Mouse (Mus musculus) intestine, embryonic 14.5 days (tissue): Measurements from ENCODE around the gene Rsad2. TPM values are rescaled to one million over a fixed set of nuclear protein-coding genes. Genes with fewer than 3 reads are reported as not detected.

Source experiments
- ATAC-seq: fragments of 200-750 bp; cut with Nextera tagmentation; replicated peaks from 2 replicates; pipeline ENCODE4 v1.8.0; 2017; ENCODE audit warnings: low read depth, moderate number of reproducible peaks, moderate TSS enrichment, moderate library complexity; ENCODE audit not compliant: low FRiP score, low TSS enrichment
- DNase-seq: peaks from one replicate; pipeline ENCODE4 v3.0.0-alpha.2; 2018; ENCODE audit warnings: low spot score
- H3K27ac ChIP-seq: fragments of 300-500 bp; sonication (generic); 2 replicates; pipeline ENCODE4 v1.5.1; 2014; ENCODE audit warnings: low read depth, mild to moderate bottlenecking, control low read depth
- H3K27me3 ChIP-seq: fragments of 300-500 bp; sonication (generic); replicated peaks from 2 replicates; pipeline ENCODE4 v1.6.1; 2014; ENCODE audit warnings: low read length, control low read depth; ENCODE audit not compliant: control insufficient read depth, insufficient read depth
- H3K36me3 ChIP-seq: fragments of 300-500 bp; sonication (generic); 2 replicates; pipeline ENCODE4 v1.6.1; 2014; ENCODE audit warnings: low read length, control low read depth; ENCODE audit not compliant: control insufficient read depth, insufficient read depth
- H3K4me1 ChIP-seq: fragments of 300-500 bp; sonication (generic); replicated peaks from 2 replicates; pipeline ENCODE4 v1.6.1; 2014; ENCODE audit warnings: low read length, control low read depth, mixed read lengths; ENCODE audit not compliant: control insufficient read depth, insufficient read depth
- H3K4me2 ChIP-seq: fragments of 300-500 bp; sonication (generic); 2 replicates; pipeline ENCODE4 v1.6.1; 2014; ENCODE audit warnings: low read length
- H3K4me3 ChIP-seq: fragments of 300-500 bp; sonication (generic); 2 replicates; pipeline ENCODE4 v1.5.1; 2014; ENCODE audit warnings: low read depth, low read length, control low read depth, mixed read lengths
- H3K9ac ChIP-seq: fragments of 300-500 bp; sonication (generic); 2 replicates; pipeline ENCODE4 v1.6.1; 2014; ENCODE audit warnings: mild to moderate bottlenecking, low read length
- H3K9me3 ChIP-seq: fragments of 300-500 bp; sonication (generic); 2 replicates; pipeline ENCODE4 v1.6.1; 2016; ENCODE audit warnings: low read length, control low read depth; ENCODE audit not compliant: control insufficient read depth
- WGBS: fragments of 180-500 bp; shearing (Covaris S2); extraction: QIAGEN DNeasy Blood & Tissue Kit; methylation state at CpG from one replicate; pipeline ENCODE4 v1.1.7; 2014; 5-methylcytosine and 5-hydroxymethylcytosine counted together
- polyA plus RNA-seq: library from polyadenylated mRNA; unstranded; fragments of >200 nt; fragmentation: Nextera tagmentation; extraction: Ambion mirVana; gene quantifications from 2 replicates; pipeline ENCODE4 v1.2.1, GENCODE M21; 2014

Gene Rsad2
- polyA plus RNA-seq, 1 experiment from 2014 or later, result 1.8 TPM

GRCm38 (mm10) chr12:26477198-26477597 is 20.9 kb upstream of the Rsad2 start:
- H3K27ac ChIP-seq, result no peak overlapping the region
- no peak overlapping the region for H3K4me3 ChIP-seq
- H3K9me3 ChIP-seq, result no peaks in the 10 kb centered on the region
- no peak overlapping the region for H3K9ac ChIP-seq
- 90% methylated on average over 5 of the region's 5 CpGs for WGBS
- DNase-seq (no peak), ATAC-seq (no peak)
- H3K4me2 ChIP-seq, result no peak overlapping the region
- H3K36me3 ChIP-seq, result no peaks in the 10 kb centered on the region
- no peaks in the 10 kb centered on the region for H3K27me3 ChIP-seq
- H3K4me1 ChIP-seq, result no peaks in the 10 kb centered on the region

GRCm38 (mm10) chr12:26473746-26474145 is 17.5 kb upstream of the Rsad2 start:
- ATAC-seq (no peak), DNase-seq (no peak)
- Histone ChIP-seq H3K27ac (no peak overlapping the region), H3K4me1 (0 out of 2 replicates have a peak, but pooled peaks cover 6% of the 10 kb centered on the region), H3K27me3 (no peaks in the 10 kb centered on the region), H3K4me3 (no peak overlapping the region), H3K4me2 (no peak overlapping the region), H3K36me3 (no peaks in the 10 kb centered on the region), H3K9ac (no peak overlapping the region), H3K9me3 (no peaks in the 10 kb centered on the region)
- WGBS, result 84% methylated on average over 6 of the region's 6 CpGs

- WGBS, result 86% methylated on average over 3 of the region's 3 CpGs
- H3K27me3 ChIP-seq, result no peaks in the 10 kb centered on the region
- no peaks in the 10 kb centered on the region for H3K9me3 ChIP-seq
- H3K36me3 ChIP-seq, result no peaks in the 10 kb centered on the region
- DNase-seq (no peak), ATAC-seq (no peak)
- H3K4me1 ChIP-seq, result 0 out of 2 replicates have a peak, but pooled peaks cover 6% of the 10 kb centered on the region
- no peak overlapping the region for H3K4me3 ChIP-seq
- no peak overlapping the region for H3K27ac ChIP-seq
- no peak overlapping the region for H3K9ac ChIP-seq
- H3K4me2 ChIP-seq, result no peak overlapping the region
Observed at GRCm38 (mm10) chr12:26472770-26473481, 16.7 kb upstream of the Rsad2 start.

- H3K4me3 ChIP-seq, result no peak overlapping the region
- no peaks in the 10 kb centered on the region for H3K9me3 ChIP-seq
- DNase-seq (no peak), ATAC-seq (no peak)
- H3K4me2 ChIP-seq, result no peak overlapping the region
- no peak overlapping the region for H3K9ac ChIP-seq
- 0 out of 2 replicates have a peak, but pooled peaks cover 6% of the 10 kb centered on the region for H3K4me1 ChIP-seq
- 68% methylated on average over 3 of the region's 3 CpGs for WGBS
- H3K27me3 ChIP-seq, result no peaks in the 10 kb centered on the region
- H3K27ac ChIP-seq, result no peak overlapping the region
- no peaks in the 10 kb centered on the region for H3K36me3 ChIP-seq
Observed at GRCm38 (mm10) chr12:26471376-26471775, 15.1 kb upstream of the Rsad2 start.

DNA sequence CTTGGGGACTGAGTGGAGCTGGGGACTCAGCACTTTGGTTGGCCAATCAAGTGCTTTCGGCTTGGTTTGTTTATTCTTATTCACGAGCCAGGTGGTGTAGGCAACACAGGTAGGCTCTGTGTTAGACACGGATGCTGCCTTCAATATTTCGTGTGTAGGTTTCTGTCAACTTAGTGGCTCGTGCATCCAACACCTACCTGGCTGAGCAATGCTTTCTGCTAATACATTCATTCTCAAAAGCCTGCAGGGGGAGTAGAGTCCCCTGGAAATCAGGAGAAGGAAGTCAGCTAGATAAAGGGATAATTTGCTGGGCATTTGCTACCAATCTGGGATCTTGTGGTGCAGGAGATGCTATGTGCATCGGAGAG is 13.8 kb upstream of the Rsad2 start:
- DNase-seq, result no peak
- Histone ChIP-seq H3K9ac (peak overlapping the region; percentile 68), H3K36me3 (no peaks in the 10 kb centered on the region), H3K4me1 (0 out of 2 replicates have a peak, but pooled peaks cover 6% of the 10 kb centered on the region), H3K27ac (no peak overlapping the region), H3K9me3 (no peaks in the 10 kb centered on the region), H3K27me3 (no peaks in the 10 kb centered on the region), H3K4me3 (peak overlapping the region; percentile 71), H3K4me2 (peak overlapping the region; percentile 93)
- WGBS, result 27% methylated on average over 6 of the region's 6 CpGs
- ATAC-seq, result peak; percentile 47; the same call in 1 of the 2 replicates

GRCm38 (mm10) chr12:26469098-26470041 is 13.1 kb upstream of the Rsad2 start, which contains the start of gene Cmpk2:
TSS of gene Cmpk2 (plus strand) at chr12:26469204.
- Histone ChIP-seq H3K27me3 (no peaks in the 10 kb centered on the region), H3K4me3 (peak within 1 kb of the TSS; percentile 71), H3K4me1 (0 out of 2 replicates have a peak, but pooled peaks cover 6% of the 10 kb centered on the region), H3K9me3 (no peaks in the 10 kb centered on the region), H3K9ac (peak within 1 kb of the TSS; percentile 68), H3K36me3 (no peaks in the 10 kb centered on the region), H3K27ac (peak within 1 kb of the TSS; percentile 70), H3K4me2 (peak within 1 kb of the TSS; percentile 93)
- peak; percentile 93 for DNase-seq
- ATAC-seq, result peak; percentile 85
- under 1% methylated on average over 69 of the region's 69 CpGs for WGBS

DNA sequence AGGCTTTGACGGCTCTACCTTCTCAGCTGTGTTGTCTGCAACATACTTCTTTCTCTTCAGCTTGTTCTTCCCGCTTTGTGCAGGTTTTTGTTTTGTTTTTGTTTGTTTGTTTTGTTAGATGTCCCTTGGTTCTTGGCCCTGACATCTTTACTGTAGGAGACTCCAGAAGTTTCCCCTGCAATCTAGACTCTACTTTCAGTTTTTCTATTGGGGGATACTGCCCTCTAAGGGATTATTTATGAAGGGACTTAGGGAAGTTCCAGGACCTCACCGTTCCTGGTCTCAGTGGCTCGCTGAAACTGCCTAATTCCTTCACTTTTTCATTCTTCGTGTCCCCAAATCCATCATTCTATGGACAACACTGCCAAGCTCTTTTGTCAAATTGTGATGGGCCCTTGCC is 9.3 kb upstream of the Rsad2 start:
- no peak overlapping the region for H3K4me3 ChIP-seq
- no peaks in the 10 kb centered on the region for H3K36me3 ChIP-seq
- ATAC-seq (no peak), DNase-seq (no peak)
- no peaks in the 10 kb centered on the region for H3K9me3 ChIP-seq
- no peak overlapping the region for H3K9ac ChIP-seq
- no peaks in the 10 kb centered on the region for H3K27me3 ChIP-seq
- no peak overlapping the region for H3K27ac ChIP-seq
- no peak overlapping the region for H3K4me2 ChIP-seq
- WGBS, result 71% methylated on average over 5 of the region's 5 CpGs
- 0 out of 2 replicates have a peak, but pooled peaks cover 6% of the 10 kb centered on the region for H3K4me1 ChIP-seq

DNA sequence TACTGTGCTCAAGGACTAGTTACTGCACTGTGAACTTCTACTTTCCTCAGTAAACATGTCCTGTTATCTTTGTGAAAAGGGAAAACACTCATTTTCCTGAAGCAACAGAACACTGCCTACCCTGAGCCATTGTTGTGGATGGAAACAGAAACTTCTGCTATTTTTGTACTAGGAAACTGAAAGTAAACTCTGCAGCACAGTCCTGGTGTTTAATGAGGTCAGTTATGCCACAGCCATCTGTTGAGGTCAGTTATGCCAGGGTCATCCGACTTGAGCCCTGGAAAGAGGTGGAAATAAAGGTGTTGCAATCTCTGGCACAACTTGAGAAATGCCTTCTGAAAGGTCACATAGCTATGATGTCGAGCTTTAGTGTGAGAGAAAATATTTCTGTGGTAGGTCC is 3.8 kb upstream of the Rsad2 start:
- Histone ChIP-seq H3K36me3 (no peaks in the 10 kb centered on the region), H3K4me2 (no peak overlapping the region), H3K4me1 (peaks cover 13% of the 10 kb centered on the region), H3K27me3 (no peaks in the 10 kb centered on the region), H3K4me3 (no peak overlapping the region), H3K27ac (no peak overlapping the region), H3K9ac (no peak overlapping the region), H3K9me3 (no peaks in the 10 kb centered on the region)
- DNase-seq, result no peak
- ATAC-seq, result no peak
- WGBS, result 49% methylated on average over 2 of the region's 2 CpGs
